Mouse (Mus musculus) gonadal fat pad, adult 2 months (tissue): ENCODE measurements around the gene Serpina16. TPM values are rescaled to one million over a fixed set of nuclear protein-coding genes. Genes with fewer than 3 reads are reported as not detected.

Source experiments
- DNase-seq: peaks from one replicate; pipeline ENCODE4 v3.0.0-alpha.2; 2012; ENCODE audit warnings: low read depth
- polyA plus RNA-seq: library from polyadenylated mRNA; depleted of rRNA; stranded (reverse); fragments of >200 nt; gene quantifications from 2 replicates; pipeline ENCODE4 v1.2.3, GENCODE M21; 2012; rRNA removed

Gene Serpina16
- polyA plus RNA-seq, 1 experiment: 754 TPM

GRCm38 (mm10) chr12:103657991-103658390 lies 17.9 kb downstream of the Serpina16 start:
- no peak for DNase-seq

- DNase-seq: no peak
Observed at GRCm38 (mm10) chr12:103656848-103657626, 18.9 kb downstream of the Serpina16 start, which contains the start of gene Serpina6. Serpina6 (minus strand) TSS chr12:103657212.

GRCm38 (mm10) chr12:103655123-103656044 lies 20.6 kb downstream of the Serpina16 start:
- DNase-seq: no peak

GRCm38 (mm10) chr12:103653836-103654235 lies 22.1 kb downstream of the Serpina16 start:
- DNase-seq: no peak

GRCm38 (mm10) chr12:103646314-103646713 lies 29.6 kb downstream of the Serpina16 start:
- DNase-seq: no peak

GRCm38 (mm10) chr12:103644601-103645000 lies 31.3 kb downstream of the Serpina16 start:
- DNase-seq: no peak

- no peak for DNase-seq
Observed at GRCm38 (mm10) chr12:103643818-103644217, 32.1 kb downstream of the Serpina16 start.

- DNase-seq: no peak
Observed at GRCm38 (mm10) chr12:103643336-103643735, 32.6 kb downstream of the Serpina16 start.

GRCm38 (mm10) chr12:103635846-103636245 lies 40.1 kb downstream of the Serpina16 start:
- DNase-seq: no peak

GRCm38 (mm10) chr12:103634430-103634829 lies 41.5 kb downstream of the Serpina16 start:
- no peak for DNase-seq

- DNase-seq: no peak
Observed at GRCm38 (mm10) chr12:103631203-103631612, 44.7 kb downstream of the Serpina16 start, which contains the start of gene Serpina10. Serpina10 (minus strand) TSS chr12:103631444.

Other genes starting within 250 kb of the Serpina16 start
- 378 and 701 TPM in 2 replicates for gene Ifi27, start 241.9 kb downstream of the Serpina16 start, polyA plus RNA-seq
- gene Ifi27l2a, start 232.5 kb downstream of the Serpina16 start, polyA plus RNA-seq: 892 and 1,846 TPM in 2 replicates
- 0.09 TPM in 1 of 2 replicates, not detected in the other for gene Ifi27l2b, start 218.9 kb downstream of the Serpina16 start, polyA plus RNA-seq
- gene Ppp4r4, start 143.9 kb downstream of the Serpina16 start, polyA plus RNA-seq: 1.4 and 1.6 TPM in 2 replicates
- gene Serpina10, start 44.7 kb downstream of the Serpina16 start, polyA plus RNA-seq: not detected in 2 replicates
- gene Serpina6, start 18.9 kb downstream of the Serpina16 start, polyA plus RNA-seq: 0.07 and 0.22 TPM in 2 replicates
- 1,703 and 1,721 TPM in 2 replicates for gene Serpina1f, start 19.4 kb upstream of the Serpina16 start, polyA plus RNA-seq
- gene Serpina1d, start 97.5 kb upstream of the Serpina16 start, polyA plus RNA-seq: 2.5 and 4.3 TPM in 2 replicates
- 5.8 and 97.4 TPM in 2 replicates for gene Serpina1b, start 154.2 kb upstream of the Serpina16 start, polyA plus RNA-seq
- 4.8 and 41.4 TPM in 2 replicates for gene Serpina1a, start 187.4 kb upstream of the Serpina16 start, polyA plus RNA-seq
- gene Serpina1c, start 228.7 kb upstream of the Serpina16 start, polyA plus RNA-seq: 5.4 and 7.3 TPM in 2 replicates